Mouse (Mus musculus): ENCODE results near the gene Tmod1.

DNA sequence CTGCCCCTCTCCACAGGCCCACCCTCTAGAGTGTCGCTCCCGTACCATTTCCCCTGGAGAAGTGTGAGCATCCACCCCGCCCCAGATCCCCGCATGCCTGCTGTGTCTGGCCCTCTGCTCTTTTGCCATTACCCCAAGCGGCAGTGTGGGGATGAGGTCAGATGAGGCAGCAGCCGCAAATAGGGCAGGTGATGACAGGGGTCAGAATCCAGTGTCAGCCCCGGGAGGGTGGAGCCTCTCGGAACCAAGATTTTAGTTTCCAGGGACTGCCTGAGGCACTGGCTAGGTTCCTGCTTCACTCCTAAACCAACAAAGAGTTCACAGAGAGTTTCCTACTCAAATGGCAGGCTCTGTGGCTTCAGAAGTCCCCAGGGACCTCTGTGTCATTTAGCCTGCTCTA is 25.5 kb downstream of the Tmod1 start:
- TF ChIP-seq CTCF (IDR thresholded peaks at IDR 0.05; ENCODE audit: low read depth, low read length) = no peak
- no peak for TF ChIP-seq POLR2A (IDR thresholded peaks at IDR 0.05; ENCODE audit: borderline replicate concordance, low read depth, low read length)

Data from bone marrow macrophage, adult 2 months (primary cell).